Mouse (Mus musculus) stomach, postnatal 0 days (tissue): ENCODE measurements around the gene Zfp850. TPM values are rescaled to one million over a fixed set of nuclear protein-coding genes. Genes with fewer than 3 reads are reported as not detected.
"Not testable (repeated sequence)": the region's sequence is repeated elsewhere in the genome, so short reads cannot be mapped to it uniquely, and the experiment has no call there.

Experiments
- ATAC-seq: fragments of 200-750 bp; cut with Nextera tagmentation; 2 replicates; pipeline ENCODE4 v1.8.0; 2017; ENCODE audit not compliant: low FRiP score, low TSS enrichment
- DNase-seq: peaks from one replicate; pipeline ENCODE4 v3.0.0-alpha.2; 2016; ENCODE audit warnings: low spot score
- H3K27ac ChIP-seq: fragments of 300-500 bp; sonication (generic); replicated peaks from 2 replicates; pipeline ENCODE4 v1.5.1; 2014; ENCODE audit warnings: mild to moderate bottlenecking, control low read depth
- H3K27me3 ChIP-seq: fragments of 300-500 bp; sonication (generic); 2 replicates; pipeline ENCODE4 v1.6.1; 2014; ENCODE audit warnings: low read length; ENCODE audit not compliant: control insufficient read depth, insufficient read depth
- H3K36me3 ChIP-seq: fragments of 300-500 bp; sonication (generic); 2 replicates; pipeline ENCODE4 v1.6.1; 2014; ENCODE audit warnings: low read length, mixed read lengths; ENCODE audit not compliant: control insufficient read depth, insufficient read depth
- H3K4me1 ChIP-seq: fragments of 300-500 bp; sonication (generic); replicated peaks from 2 replicates; pipeline ENCODE4 v1.6.1; 2014; ENCODE audit warnings: antibody characterized with exemption; ENCODE audit not compliant: control insufficient read depth, insufficient read depth
- H3K4me2 ChIP-seq: fragments of 300-500 bp; sonication (generic); replicated peaks from 2 replicates; pipeline ENCODE4 v1.6.1; 2014; ENCODE audit warnings: low read depth, mild to moderate bottlenecking, control low read depth, moderate library complexity
- H3K4me3 ChIP-seq: fragments of 300-500 bp; sonication (generic); 2 replicates; pipeline ENCODE4 v1.5.1; 2014; ENCODE audit warnings: low read depth, low read length, control low read depth
- H3K9ac ChIP-seq: fragments of 300-500 bp; sonication (generic); 2 replicates; pipeline ENCODE4 v1.6.1; 2014; ENCODE audit warnings: mild to moderate bottlenecking, low read length, control low read depth, mixed read lengths
- H3K9me3 ChIP-seq: fragments of 300-500 bp; sonication (generic); 2 replicates; pipeline ENCODE4 v1.6.1; 2016; ENCODE audit warnings: low read length; ENCODE audit not compliant: control insufficient read depth
- CTCF ChIP-seq: IDR thresholded peaks from 2 replicates; pipeline ENCODE4 v1.5.1; 2016; ENCODE audit warnings: antibody characterized with exemption, low read depth, mild to moderate bottlenecking, moderate library complexity
- WGBS: fragments of 180-500 bp; shearing (Covaris S2); extraction: QIAGEN DNeasy Blood & Tissue Kit; methylation state at CpG from one replicate; pipeline ENCODE4 v1.1.7; 2014; 5-methylcytosine and 5-hydroxymethylcytosine counted together
- polyA plus RNA-seq: library from polyadenylated mRNA; unstranded; fragments of >200 nt; fragmentation: Nextera tagmentation; extraction: Ambion mirVana; gene quantifications from 2 replicates; pipeline ENCODE4 v1.2.1, GENCODE M21; 2015

The Zfp850 gene
- polyA plus RNA-seq, 1 experiment from 2014 or later, result 1.1 TPM

GRCm38 (mm10) chr7:27941869-27942268 is 72.0 kb downstream of the Zfp850 start:
- H3K36me3 ChIP-seq, ATAC-seq, H3K4me2 ChIP-seq, H3K4me3 ChIP-seq, DNase-seq, H3K9me3 ChIP-seq, H3K9ac ChIP-seq, H3K27me3 ChIP-seq, H3K4me1 ChIP-seq, H3K27ac ChIP-seq: not testable (repeated sequence)
- 51% methylated on average over 5 of the region's 7 CpGs for WGBS
- peak; percentile 55 for TF ChIP-seq CTCF

Other genes with a start within 250 kb of the Zfp850 start
- gene Zfp626, start 206.9 kb downstream of the Zfp850 start, polyA plus RNA-seq, result 1.3 and 1.6 TPM in 2 replicates
- gene Zfp59, start 175.5 kb downstream of the Zfp850 start, polyA plus RNA-seq, result 2.8 and 3.0 TPM in 2 replicates
- gene Zfp607a, start 156.6 kb downstream of the Zfp850 start, polyA plus RNA-seq, result 1.4 and 1.6 TPM in 2 replicates
- 3.7 and 4.6 TPM in 2 replicates for gene Zfp974, start 84.7 kb downstream of the Zfp850 start, polyA plus RNA-seq
- 6.2 and 7.3 TPM in 2 replicates for gene Zfp780b, start 34.9 kb downstream of the Zfp850 start, polyA plus RNA-seq
- 167 and 173 TPM in 2 replicates for gene Psmc4, start 36.0 kb upstream of the Zfp850 start, polyA plus RNA-seq
- gene Fcgbp, start 57.1 kb upstream of the Zfp850 start, polyA plus RNA-seq, result 17.1 and 32.2 TPM in 2 replicates
- 0.08 and 0.12 TPM in 2 replicates for gene 9530053A07Rik, start 115.4 kb upstream of the Zfp850 start, polyA plus RNA-seq
- gene Fbl, start 155.6 kb upstream of the Zfp850 start, polyA plus RNA-seq, result 57.1 and 61.6 TPM in 2 replicates
- 4.6 and 5.7 TPM in 2 replicates for gene Dyrk1b, start 165.4 kb upstream of the Zfp850 start, polyA plus RNA-seq